Mouse (Mus musculus) kidney, embryonic 14.5 days (tissue): Measurements from ENCODE around the gene Ifitm10. TPM values are rescaled to one million over a fixed set of nuclear protein-coding genes. Genes with fewer than 3 reads are reported as not detected.
"Not testable (repeated sequence)": the region's sequence is repeated elsewhere in the genome, so short reads cannot be mapped to it uniquely, and the experiment has no call there.

Experiments
- ATAC-seq: fragments of 200-750 bp; cut with Nextera tagmentation; 2 replicates; pipeline ENCODE4 v1.8.0; 2017; ENCODE audit warnings: moderate number of reproducible peaks, mild to moderate bottlenecking, moderate TSS enrichment, moderate library complexity; ENCODE audit not compliant: low FRiP score, low TSS enrichment
- H3K27ac ChIP-seq: fragments of 300-500 bp; sonication (generic); 2 replicates; pipeline ENCODE4 v1.5.1; 2014; ENCODE audit warnings: low read depth, mild to moderate bottlenecking, low read length, moderate library complexity, mixed read lengths
- H3K27me3 ChIP-seq: fragments of 300-500 bp; sonication (generic); 2 replicates; pipeline ENCODE4 v1.6.1; 2014; ENCODE audit warnings: mild to moderate bottlenecking, low read length; ENCODE audit not compliant: control insufficient read depth, insufficient read depth
- H3K36me3 ChIP-seq: fragments of 300-500 bp; sonication (generic); 2 replicates; pipeline ENCODE4 v1.6.1; 2014; ENCODE audit warnings: low read length, mixed read lengths; ENCODE audit not compliant: control insufficient read depth, insufficient read depth
- H3K4me1 ChIP-seq: fragments of 300-500 bp; sonication (generic); 2 replicates; pipeline ENCODE4 v1.6.1; 2014; ENCODE audit warnings: low read length, mixed read lengths; ENCODE audit not compliant: control insufficient read depth, insufficient read depth
- H3K4me2 ChIP-seq: fragments of 300-500 bp; sonication (generic); replicated peaks from 2 replicates; pipeline ENCODE4 v1.6.1; 2014; ENCODE audit warnings: low read depth, mild to moderate bottlenecking, low read length
- H3K4me3 ChIP-seq: fragments of 300-500 bp; sonication (generic); 2 replicates; pipeline ENCODE4 v1.5.1; 2014; ENCODE audit warnings: mild to moderate bottlenecking, low read length
- H3K9ac ChIP-seq: fragments of 300-500 bp; sonication (generic); 2 replicates; pipeline ENCODE4 v1.6.1; 2014; ENCODE audit warnings: low read depth, mild to moderate bottlenecking, low read length, moderate library complexity
- H3K9me3 ChIP-seq: fragments of 300-500 bp; sonication (generic); 2 replicates; pipeline ENCODE4 v1.6.1; 2016; ENCODE audit warnings: low read length; ENCODE audit not compliant: control insufficient read depth
- WGBS: fragments of 180-500 bp; shearing (Covaris S2); extraction: QIAGEN DNeasy Blood & Tissue Kit; methylation state at CpG from one replicate; pipeline ENCODE4 v1.1.7; 2014; 5-methylcytosine and 5-hydroxymethylcytosine counted together
- polyA plus RNA-seq: library from polyadenylated mRNA; unstranded; fragments of >200 nt; fragmentation: Nextera tagmentation; extraction: Ambion mirVana; gene quantifications from 2 replicates; pipeline ENCODE4 v1.2.1, GENCODE M21; 2014

Ifitm10 gene
- polyA plus RNA-seq, 1 experiment from 2014 or later: 1.4 TPM

DNA sequence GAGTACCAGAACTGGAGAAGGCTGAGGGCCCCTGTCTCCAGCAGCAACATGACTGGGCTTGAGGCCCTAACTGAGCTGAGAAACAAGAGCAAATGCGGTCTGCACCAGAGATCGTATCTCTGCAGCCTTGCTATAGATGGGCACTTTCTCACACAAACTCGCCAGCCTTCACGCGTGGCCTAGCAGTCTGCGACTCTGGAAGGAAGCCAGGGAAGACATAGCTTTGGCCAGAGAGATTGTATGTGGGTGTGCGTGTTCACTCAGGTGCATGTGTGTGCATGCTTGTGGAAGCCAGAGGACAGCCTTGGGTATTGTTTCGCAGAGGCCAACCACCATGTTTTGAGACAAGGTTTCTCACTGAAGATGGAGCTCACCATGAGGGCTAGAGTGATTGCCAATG is 35.1 kb upstream of the Ifitm10 start:
- H3K4me2 ChIP-seq: no peak overlapping the region
- peaks cover 3% of the 10 kb centered on the region; the same call in 1 of the 2 replicates for H3K4me1 ChIP-seq
- no peak overlapping the region for H3K4me3 ChIP-seq
- H3K36me3 ChIP-seq: no peaks in the 10 kb centered on the region
- H3K9me3 ChIP-seq: no peaks in the 10 kb centered on the region
- 89% methylated on average over 8 of the region's 8 CpGs for WGBS
- ATAC-seq: no peak
- H3K27ac ChIP-seq: no peak overlapping the region
- H3K27me3 ChIP-seq: no peaks in the 10 kb centered on the region
- H3K9ac ChIP-seq: no peak overlapping the region

- 77% methylated on average over 4 of the region's 4 CpGs for WGBS
- no peak overlapping the region for H3K9ac ChIP-seq
These were observed 34.4 kb upstream of the Ifitm10 start for GRCm38 (mm10) chr7:142407935-142408334.

DNA sequence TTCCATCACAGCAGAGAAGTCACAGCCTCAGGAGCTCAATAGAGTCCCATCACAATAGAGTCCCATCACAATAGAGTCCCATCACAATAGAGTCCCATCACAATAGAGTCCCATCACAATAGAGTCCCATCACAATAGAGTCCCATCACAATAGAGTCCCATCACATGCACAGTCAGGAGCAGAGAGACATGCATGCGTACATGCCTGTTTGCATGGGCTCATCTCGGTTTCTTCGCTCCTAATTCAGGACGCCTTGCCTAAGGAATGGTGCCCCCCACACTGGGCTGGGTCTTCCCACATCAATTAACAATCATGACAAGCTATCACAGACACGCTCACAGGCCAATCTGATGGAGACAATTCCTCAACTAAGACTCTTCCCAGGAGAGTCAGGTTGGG is 31.6 kb upstream of the Ifitm10 start:
- WGBS: 92% methylated on average over 5 of the region's 5 CpGs
- H3K9me3 ChIP-seq, H3K36me3 ChIP-seq, ATAC-seq, H3K4me3 ChIP-seq, H3K27ac ChIP-seq, H3K9ac ChIP-seq, H3K27me3 ChIP-seq, H3K4me2 ChIP-seq, H3K4me1 ChIP-seq: not testable (repeated sequence)

More at GRCm38 (mm10) chr7:142407935-142408334, 34.4 kb upstream of the Ifitm10 start:
- Histone ChIP-seq H3K4me3 (no peak overlapping the region), H3K4me1 (peaks cover 3% of the 10 kb centered on the region; the same call in 1 of the 2 replicates), H3K36me3 (no peaks in the 10 kb centered on the region), H3K27me3 (no peaks in the 10 kb centered on the region), H3K9me3 (no peaks in the 10 kb centered on the region), H3K27ac (no peak overlapping the region), H3K4me2 (no peak overlapping the region)
- no peak for ATAC-seq

DNA sequence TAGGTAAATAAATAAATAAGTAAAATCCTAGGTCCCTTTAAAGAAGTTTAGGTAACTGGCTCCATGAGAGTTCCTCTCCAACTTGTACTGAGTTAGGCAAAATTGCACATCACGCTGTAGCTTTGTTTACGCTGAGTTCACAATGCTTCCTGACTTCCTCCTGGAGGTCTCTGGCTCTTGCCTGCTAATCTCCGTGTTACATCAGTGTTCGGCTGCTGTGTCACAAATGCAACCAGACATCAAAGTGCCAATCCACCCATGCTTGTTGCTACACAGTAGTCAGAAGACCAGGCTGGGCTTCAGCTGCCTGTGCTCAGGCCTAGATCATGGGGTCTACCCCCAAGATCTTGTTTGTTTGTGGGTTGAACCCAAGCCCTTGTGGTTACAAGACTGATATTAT is 30.0 kb upstream of the Ifitm10 start:
- no peaks in the 10 kb centered on the region for H3K36me3 ChIP-seq
- no peaks in the 10 kb centered on the region for H3K27me3 ChIP-seq
- ATAC-seq: no peak
- H3K9me3 ChIP-seq: no peaks in the 10 kb centered on the region
- H3K27ac ChIP-seq: no peak overlapping the region
- no peak overlapping the region for H3K4me2 ChIP-seq
- WGBS: 64% methylated on average over 4 of the region's 4 CpGs
- no peak overlapping the region for H3K9ac ChIP-seq
- peaks cover 7% of the 10 kb centered on the region; the same call in 1 of the 2 replicates for H3K4me1 ChIP-seq
- no peak overlapping the region for H3K4me3 ChIP-seq

DNA sequence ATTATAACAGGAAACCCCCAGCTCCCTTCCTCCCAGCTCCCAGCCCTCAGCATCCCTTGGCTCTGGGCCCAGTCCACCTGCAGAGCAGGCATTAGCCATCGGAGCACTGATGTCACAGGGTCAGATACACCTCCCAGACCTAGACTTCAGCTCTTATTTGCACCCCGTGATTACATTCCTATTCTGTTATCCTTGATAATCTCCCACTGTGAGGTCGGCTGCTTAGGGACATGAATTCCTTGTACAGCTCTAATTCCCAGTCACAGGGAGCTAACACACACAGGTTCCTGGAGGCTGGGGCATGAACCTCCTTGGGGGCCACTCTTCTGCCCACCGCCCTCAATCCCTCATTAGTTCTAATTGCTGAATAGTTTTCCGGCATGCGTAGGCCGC is 27.2 kb upstream of the Ifitm10 start:
- ATAC-seq: no peak
- H3K9me3 ChIP-seq: no peaks in the 10 kb centered on the region
- WGBS: 49% methylated on average over 7 of the region's 7 CpGs
- no peaks in the 10 kb centered on the region for H3K36me3 ChIP-seq
- H3K4me3 ChIP-seq: no peak overlapping the region
- peak overlapping the region; percentile 37; the same call in 1 of the 2 replicates for H3K27ac ChIP-seq
- H3K4me2 ChIP-seq: no peak overlapping the region
- no peak overlapping the region for H3K9ac ChIP-seq
- H3K27me3 ChIP-seq: no peaks in the 10 kb centered on the region
- peaks cover 7% of the 10 kb centered on the region; the same call in 1 of the 2 replicates for H3K4me1 ChIP-seq

DNA sequence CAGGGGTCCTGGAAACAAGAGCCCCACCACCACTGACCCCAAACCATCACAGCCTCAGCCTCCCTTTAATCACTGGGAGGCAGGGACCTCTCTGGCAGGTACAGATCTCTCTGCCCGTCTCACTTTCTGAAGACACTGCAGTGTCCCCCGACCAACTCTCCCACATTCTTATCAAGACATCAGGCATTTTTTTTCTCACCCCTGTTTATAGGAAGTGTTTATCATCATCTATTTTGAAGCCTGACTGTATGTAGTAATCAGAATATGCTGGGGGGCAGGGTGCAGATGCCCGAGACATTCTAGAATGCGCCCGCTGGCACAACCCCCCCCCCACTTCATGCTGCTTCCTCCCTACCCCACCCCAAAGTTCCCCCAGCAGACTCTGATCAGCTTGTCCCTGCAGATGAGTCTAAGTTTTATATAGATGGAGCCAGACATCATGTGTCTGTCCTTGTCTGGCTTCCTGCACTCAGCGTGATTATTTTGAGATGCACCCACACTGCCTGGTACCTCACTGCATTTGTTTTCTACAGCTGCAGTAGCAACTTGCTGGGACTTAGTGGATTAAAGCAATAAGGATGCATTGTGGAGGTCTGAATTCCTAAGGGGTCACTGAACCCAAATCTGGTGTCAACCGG is 26.7 kb upstream of the Ifitm10 start:
- no peak for ATAC-seq
- Histone ChIP-seq H3K9ac (no peak overlapping the region), H3K36me3 (no peaks in the 10 kb centered on the region), H3K4me2 (no peak overlapping the region), H3K27ac (no peak overlapping the region; the same call in 1 of the 2 replicates), H3K9me3 (no peaks in the 10 kb centered on the region), H3K4me1 (peaks cover 7% of the 10 kb centered on the region; the same call in 1 of the 2 replicates), H3K27me3 (no peaks in the 10 kb centered on the region), H3K4me3 (no peak overlapping the region)
- 57% methylated on average over 7 of the region's 7 CpGs for WGBS

DNA sequence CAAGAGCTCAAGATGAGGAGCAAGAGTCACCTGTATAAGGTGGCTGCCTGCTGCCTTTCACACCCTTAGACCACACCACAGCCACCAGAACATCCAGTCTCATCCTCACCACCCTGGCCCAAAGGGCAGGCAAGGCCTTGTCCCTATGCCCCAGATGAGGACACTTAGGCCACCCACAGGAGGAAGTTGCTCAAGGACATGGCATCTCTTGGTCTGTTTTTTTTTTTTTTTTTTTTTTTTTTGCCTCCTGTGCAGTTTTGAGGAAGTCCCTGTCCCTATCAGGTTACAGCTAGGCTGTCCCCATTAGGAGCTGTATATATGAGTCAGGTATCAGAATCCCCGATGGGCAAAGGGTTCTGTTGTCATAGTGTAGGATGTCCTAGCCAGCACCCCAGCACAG is 25.7 kb upstream of the Ifitm10 start:
- 0 out of 2 replicates have a peak overlapping the region, but pooled peaks have one; percentile 9 for H3K27ac ChIP-seq
- no peak overlapping the region for H3K4me2 ChIP-seq
- no peak overlapping the region for H3K9ac ChIP-seq
- WGBS: 15% methylated on average over 1 of the region's 1 CpGs
- H3K4me3 ChIP-seq: no peak overlapping the region
- peaks cover 5% of the 10 kb centered on the region; the same call in 1 of the 2 replicates for H3K4me1 ChIP-seq
- ATAC-seq: 0 out of 2 replicates have a peak, but pooled peaks have one; percentile 41
- H3K27me3 ChIP-seq: no peaks in the 10 kb centered on the region
- no peaks in the 10 kb centered on the region for H3K36me3 ChIP-seq
- no peaks in the 10 kb centered on the region for H3K9me3 ChIP-seq

- Histone ChIP-seq H3K4me2 (no peak overlapping the region), H3K9ac (no peak overlapping the region), H3K4me1 (0 out of 2 replicates have a peak, but pooled peaks cover 3% of the 10 kb centered on the region), H3K27ac (peak overlapping the region; percentile 1; the same call in 1 of the 2 replicates), H3K27me3 (no peaks in the 10 kb centered on the region), H3K9me3 (no peaks in the 10 kb centered on the region), H3K4me3 (no peak overlapping the region), H3K36me3 (no peaks in the 10 kb centered on the region)
- 42% methylated on average over 2 of the region's 2 CpGs for WGBS
- no peak for ATAC-seq
These were observed 24.5 kb upstream of the Ifitm10 start for GRCm38 (mm10) chr7:142398052-142398451.

DNA sequence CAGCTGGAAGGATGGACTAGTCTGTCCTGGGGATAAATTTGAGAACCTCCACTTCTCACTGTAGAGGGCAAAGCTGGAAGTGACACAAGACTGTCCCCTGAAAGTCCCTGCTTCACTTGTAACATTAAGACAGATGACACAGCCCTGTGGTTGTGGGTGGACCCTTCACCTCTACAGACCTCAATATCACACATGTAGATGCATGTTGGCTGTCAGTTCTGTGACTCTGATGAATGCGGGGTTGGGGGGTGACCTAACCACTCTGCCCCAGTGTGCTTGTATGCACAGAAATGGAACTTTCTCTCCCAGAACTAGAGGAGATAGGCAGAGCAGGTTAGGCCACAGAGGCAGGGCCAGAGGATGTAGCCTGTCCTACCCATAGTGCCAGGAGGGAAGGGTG is 23.1 kb upstream of the Ifitm10 start:
- Histone ChIP-seq H3K27me3 (no peaks in the 10 kb centered on the region), H3K4me1 (0 out of 2 replicates have a peak, but pooled peaks cover 3% of the 10 kb centered on the region), H3K9me3 (no peaks in the 10 kb centered on the region), H3K4me2 (no peak overlapping the region), H3K27ac (no peak overlapping the region), H3K9ac (no peak overlapping the region), H3K4me3 (no peak overlapping the region), H3K36me3 (no peaks in the 10 kb centered on the region)
- ATAC-seq: no peak
- 88% methylated on average over 1 of the region's 1 CpGs for WGBS
